Mouse (Mus musculus): ENCODE data around the gene Rbm5.

Rbm5 gene

GRCm38 (mm10) chr9:107701594-107701993 lies 69.2 kb downstream of the Rbm5 start:
- no peak for DNase-seq (ENCODE audit: low read depth, low spot score)

GRCm38 (mm10) chr9:107700114-107700571 lies 70.7 kb downstream of the Rbm5 start:
- no peak for DNase-seq (ENCODE audit: low read depth, low spot score)

GRCm38 (mm10) chr9:107699376-107699980 lies 71.3 kb downstream of the Rbm5 start:
- no peak for DNase-seq (ENCODE audit: low read depth, low spot score)

- DNase-seq (ENCODE audit: low read depth, low spot score), result no peak
Measured at GRCm38 (mm10) chr9:107698611-107699190, 72.1 kb downstream of the Rbm5 start.

GRCm38 (mm10) chr9:107697811-107698521 lies 72.8 kb downstream of the Rbm5 start:
- DNase-seq (ENCODE audit: low read depth, low spot score), result no peak

- DNase-seq (ENCODE audit: low read depth, low spot score), result no peak
Measured at GRCm38 (mm10) chr9:107696845-107697610, 73.8 kb downstream of the Rbm5 start.

- no peak for DNase-seq (ENCODE audit: low read depth, low spot score)
Measured at GRCm38 (mm10) chr9:107696106-107696479, 74.7 kb downstream of the Rbm5 start.

- no peak for DNase-seq (ENCODE audit: low read depth, low spot score)
Measured at GRCm38 (mm10) chr9:107695441-107696105, 75.2 kb downstream of the Rbm5 start.

GRCm38 (mm10) chr9:107694627-107695026 lies 76.2 kb downstream of the Rbm5 start:
- DNase-seq (ENCODE audit: low read depth, low spot score), result no peak

- no peak for DNase-seq (ENCODE audit: low read depth, low spot score)
Measured at GRCm38 (mm10) chr9:107693433-107693987, 77.3 kb downstream of the Rbm5 start.

GRCm38 (mm10) chr9:107692785-107693184 lies 78.0 kb downstream of the Rbm5 start:
- DNase-seq (ENCODE audit: low read depth, low spot score), result no peak

- DNase-seq (ENCODE audit: low read depth, low spot score), result no peak
Measured at GRCm38 (mm10) chr9:107690391-107690790, 80.4 kb downstream of the Rbm5 start.

Measured in embryo, embryonic 11.5 days (tissue).